Mouse (Mus musculus): Measurements from ENCODE around the gene Mier3. TPM values are rescaled to one million over a fixed set of nuclear protein-coding genes. Genes with fewer than 3 reads are reported as not detected.

Gene Mier3
- total RNA-seq (2021) (10 to 100 TPM; 13.1 to 14.6 TPM), polyA plus RNA-seq (2012; rRNA removed) (3.3 and 5.2 TPM in 2 replicates)
- long read RNA-seq, partial matches to known transcripts: 0 of 1 reads
- long read RNA-seq, other reads (novel, unspliced or antisense): 1 of 1 reads

GRCm38 (mm10) chr13:111680679-111681078 lies at the start of gene Mier3:
TSS of gene Mier3 (plus strand) at chr13:111680979.
- Histone ChIP-seq H3K27me3 (ENCODE audit: control insufficient read depth, insufficient read depth, low read length) (no peaks in the 10 kb centered on the region), H3K36me3 (ENCODE audit: control insufficient read depth, insufficient read depth, low read length) (no peaks in the 10 kb centered on the region), H3K4me3 (no peak within 1 kb of the TSS), H3K27ac (no peak within 1 kb of the TSS), H3K9ac (ENCODE audit: low read depth, low read length) (no peak within 1 kb of the TSS), H3K79me2 (replicated peaks; ENCODE audit: control insufficient read depth, insufficient read depth, low read length) (no peaks in the 10 kb centered on the region), H3K4me1 (ENCODE audit: control insufficient read depth, insufficient read depth, low read length) (no peaks in the 10 kb centered on the region; the same call in 1 of the 2 replicates)
- intact Hi-C loops (cut with DNase I): no loop called here
- WGBS: 83% methylated on average over 4 of the region's 4 CpGs
- TF ChIP-seq POLR2A (IDR thresholded peaks at IDR 0.05; ENCODE audit: insufficient read depth, low read depth, low read length) (no peak), CTCF (IDR thresholded peaks at IDR 0.05) (no peak), EP300 (IDR thresholded peaks at IDR 0.05; ENCODE audit: insufficient read depth, low read depth, low read length) (no peak)
- DNase-seq: no peak

- DNase-seq: no peak
- Histone ChIP-seq H3K4me3 (no peak overlapping the region), H3K27me3 (ENCODE audit: control insufficient read depth, insufficient read depth, low read length) (no peaks in the 10 kb centered on the region), H3K4me1 (ENCODE audit: control insufficient read depth, insufficient read depth, low read length) (no peaks in the 10 kb centered on the region), H3K27ac (no peak overlapping the region), H3K36me3 (ENCODE audit: control insufficient read depth, insufficient read depth, low read length) (no peaks in the 10 kb centered on the region), H3K79me2 (replicated peaks; ENCODE audit: control insufficient read depth, insufficient read depth, low read length) (no peaks in the 10 kb centered on the region), H3K9ac (ENCODE audit: low read depth, low read length) (no peak overlapping the region)
- WGBS: 64% methylated on average over 16 of the region's 16 CpGs
- no peak for TF ChIP-seq EP300 (IDR thresholded peaks at IDR 0.05; ENCODE audit: insufficient read depth, low read depth, low read length)
- no peak for TF ChIP-seq POLR2A (IDR thresholded peaks at IDR 0.05; ENCODE audit: insufficient read depth, low read depth, low read length)
- no peak for TF ChIP-seq CTCF (IDR thresholded peaks at IDR 0.05)
- intact Hi-C loops (cut with DNase I): no loop called here
These were observed 46.3 kb upstream of the Mier3 start for GRCm38 (mm10) chr13:111634163-111635160.

- 75% methylated on average over 6 of the region's 6 CpGs for WGBS
- Histone ChIP-seq H3K79me2 (replicated peaks; ENCODE audit: control insufficient read depth, insufficient read depth, low read length) (no peaks in the 10 kb centered on the region), H3K27me3 (ENCODE audit: control insufficient read depth, insufficient read depth, low read length) (no peaks in the 10 kb centered on the region), H3K27ac (no peak overlapping the region), H3K9ac (ENCODE audit: low read depth, low read length) (no peak overlapping the region), H3K4me3 (no peak overlapping the region), H3K36me3 (ENCODE audit: control insufficient read depth, insufficient read depth, low read length) (no peaks in the 10 kb centered on the region), H3K4me1 (ENCODE audit: control insufficient read depth, insufficient read depth, low read length) (no peaks in the 10 kb centered on the region)
- DNase-seq: no peak
- TF ChIP-seq CTCF (IDR thresholded peaks at IDR 0.05) (no peak), POLR2A (IDR thresholded peaks at IDR 0.05; ENCODE audit: insufficient read depth, low read depth, low read length) (no peak)
- intact Hi-C loops (cut with DNase I): no loop called here
These were observed 40.5 kb upstream of the Mier3 start for GRCm38 (mm10) chr13:111640319-111640718.

GRCm38 (mm10) chr13:111643636-111644035 lies 37.1 kb upstream of the Mier3 start:
- no peak overlapping the region for H3K27ac ChIP-seq
- H3K4me3 ChIP-seq: no peak overlapping the region
- no peak for DNase-seq
- H3K36me3 ChIP-seq (ENCODE audit: control insufficient read depth, insufficient read depth, low read length): no peaks in the 10 kb centered on the region
- no peak overlapping the region for H3K9ac ChIP-seq (ENCODE audit: low read depth, low read length)
- H3K27me3 ChIP-seq (ENCODE audit: control insufficient read depth, insufficient read depth, low read length): no peaks in the 10 kb centered on the region
- intact Hi-C loops (cut with DNase I): no loop called here
- H3K79me2 ChIP-seq (replicated peaks; ENCODE audit: control insufficient read depth, insufficient read depth, low read length): no peaks in the 10 kb centered on the region
- no peak for TF ChIP-seq POLR2A (IDR thresholded peaks at IDR 0.05; ENCODE audit: insufficient read depth, low read depth, low read length)
- no peak for TF ChIP-seq EP300 (IDR thresholded peaks at IDR 0.05; ENCODE audit: insufficient read depth, low read depth, low read length)
- TF ChIP-seq CTCF (IDR thresholded peaks at IDR 0.05): no peak
- no peaks in the 10 kb centered on the region for H3K4me1 ChIP-seq (ENCODE audit: control insufficient read depth, insufficient read depth, low read length)
- WGBS: 61% methylated on average over 2 of the region's 2 CpGs

- TF ChIP-seq EP300 (IDR thresholded peaks at IDR 0.05; ENCODE audit: insufficient read depth, low read depth, low read length): no peak
- no peak for TF ChIP-seq POLR2A (IDR thresholded peaks at IDR 0.05; ENCODE audit: insufficient read depth, low read depth, low read length)
- no peak for TF ChIP-seq CTCF (IDR thresholded peaks at IDR 0.05)
- Histone ChIP-seq H3K27ac (no peak overlapping the region), H3K9ac (ENCODE audit: low read depth, low read length) (no peak overlapping the region), H3K27me3 (ENCODE audit: control insufficient read depth, insufficient read depth, low read length) (no peaks in the 10 kb centered on the region), H3K4me1 (ENCODE audit: control insufficient read depth, insufficient read depth, low read length) (no peaks in the 10 kb centered on the region), H3K4me3 (no peak overlapping the region), H3K79me2 (replicated peaks; ENCODE audit: control insufficient read depth, insufficient read depth, low read length) (no peaks in the 10 kb centered on the region), H3K36me3 (ENCODE audit: control insufficient read depth, insufficient read depth, low read length) (no peaks in the 10 kb centered on the region)
- no peak for DNase-seq
- intact Hi-C loops (cut with DNase I): no loop called here
- WGBS: 81% methylated on average over 9 of the region's 9 CpGs
These were observed 34.6 kb upstream of the Mier3 start for GRCm38 (mm10) chr13:111646204-111646603.

- TF ChIP-seq EP300 (IDR thresholded peaks at IDR 0.05; ENCODE audit: insufficient read depth, low read depth, low read length): no peak
- TF ChIP-seq POLR2A (IDR thresholded peaks at IDR 0.05; ENCODE audit: insufficient read depth, low read depth, low read length): no peak
- TF ChIP-seq CTCF (IDR thresholded peaks at IDR 0.05): no peak
- Histone ChIP-seq H3K27me3 (ENCODE audit: control insufficient read depth, insufficient read depth, low read length) (no peaks in the 10 kb centered on the region), H3K9ac (ENCODE audit: low read depth, low read length) (no peak overlapping the region), H3K79me2 (replicated peaks; ENCODE audit: control insufficient read depth, insufficient read depth, low read length) (no peaks in the 10 kb centered on the region), H3K36me3 (ENCODE audit: control insufficient read depth, insufficient read depth, low read length) (no peaks in the 10 kb centered on the region), H3K4me1 (ENCODE audit: control insufficient read depth, insufficient read depth, low read length) (no peaks in the 10 kb centered on the region), H3K4me3 (no peak overlapping the region), H3K27ac (no peak overlapping the region)
- DNase-seq: no peak
- intact Hi-C loops (cut with DNase I): no loop called here
- 90% methylated on average over 4 of the region's 4 CpGs for WGBS
These were observed 33.5 kb upstream of the Mier3 start for GRCm38 (mm10) chr13:111647279-111647678.

Data from heart, adult 2 months (tissue).